Mouse (Mus musculus) spleen, adult 2 months (tissue): ENCODE results near the gene Gfod2.

ENCODE experiments used
- CTCF ChIP-seq: fragments of 200-500 bp; IDR thresholded peaks from 2 replicates; pipeline ENCODE4 v1.5.1; 2011; ENCODE audit warnings: mild to moderate bottlenecking, inconsistent platforms; ENCODE audit not compliant: insufficient read depth, insufficient read length, insufficient replicate concordance; ENCODE audit errors: extremely low read depth
- POLR2A ChIP-seq: fragments of 200-500 bp; IDR thresholded peaks from 2 replicates; pipeline ENCODE4 v1.6.1; 2011; ENCODE audit warnings: low read depth, low read length, inconsistent platforms

DNA sequence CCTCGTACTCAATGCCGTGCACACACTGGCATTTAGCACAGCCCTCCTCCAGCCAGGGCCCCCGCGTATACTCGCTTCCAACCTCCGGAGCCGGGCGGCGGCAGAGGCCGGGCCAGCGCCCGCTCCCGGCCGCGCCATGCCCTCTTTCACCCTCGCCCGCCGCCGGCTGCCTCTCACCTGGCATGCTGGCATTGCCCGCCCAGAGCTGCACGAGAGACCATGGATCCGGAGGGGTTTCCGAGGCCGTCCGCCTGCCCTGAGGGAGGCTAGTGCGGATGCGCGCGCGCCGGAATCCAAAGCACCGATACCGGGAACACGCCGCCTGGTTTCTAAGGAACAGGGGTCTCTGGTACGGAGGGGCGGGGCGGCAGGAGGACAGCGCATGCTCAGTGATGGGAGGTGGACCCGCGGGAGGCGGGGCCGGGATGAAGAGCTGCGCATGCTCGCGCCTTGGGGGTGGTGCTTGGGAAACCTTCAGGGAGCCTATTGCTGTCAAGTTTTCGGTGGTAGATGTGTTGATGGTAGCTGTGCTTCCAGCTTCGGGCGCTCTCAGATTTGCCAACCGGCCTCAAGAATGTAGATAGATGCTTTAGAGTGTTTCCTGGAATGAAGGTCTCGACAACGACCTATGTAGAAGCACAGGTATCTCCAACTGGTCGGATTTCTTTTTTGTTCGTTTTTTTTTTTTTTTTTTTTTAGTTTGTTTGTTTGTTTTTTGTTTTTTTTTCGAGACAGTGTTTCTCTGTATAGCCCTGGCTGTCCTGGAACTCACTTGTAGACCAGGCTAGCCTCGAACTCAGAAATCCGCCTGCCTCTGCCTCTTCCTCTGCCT, at the start of gene Gfod2:
- TF ChIP-seq CTCF (no peak), POLR2A (no peak)
